Mouse (Mus musculus): ENCODE measurements around the gene Eps15. TPM values are rescaled to one million over a fixed set of nuclear protein-coding genes. Genes with fewer than 3 reads are reported as not detected.
A peak's percentile ranks its signal among the peaks of the same experiment; 100 is the strongest.

The Eps15 gene
- polyA plus RNA-seq, 1 experiment from 2014 or later = 35.7 TPM

- peak overlapping the region; percentile 96 for H3K4me3 ChIP-seq (ENCODE audit: low read depth, low read length)
- H3K4me2 ChIP-seq (ENCODE audit: low read depth, low read length) = peak overlapping the region; percentile 81
- peak overlapping the region; percentile 15 for H3K9ac ChIP-seq (ENCODE audit: low read depth, low read length)
- H3K27ac ChIP-seq (ENCODE audit: low read length) = peak overlapping the region; percentile 56
- H3K36me3 ChIP-seq (ENCODE audit: control insufficient read depth, insufficient read depth) = no peaks in the 10 kb centered on the region
- WGBS (ENCODE audit: insufficient replicate concordance) = 35% methylated on average over 1 of the region's 1 CpGs
- no peaks in the 10 kb centered on the region for H3K27me3 ChIP-seq (ENCODE audit: control insufficient read depth, insufficient read depth, low read depth, low read length)
- H3K9me3 ChIP-seq (replicated peaks; ENCODE audit: control insufficient read depth, low read length) = no peaks in the 10 kb centered on the region
- ATAC-seq (ENCODE audit: low read depth) = no peak
- peaks cover 21% of the 10 kb centered on the region for H3K4me1 ChIP-seq (ENCODE audit: control insufficient read depth, low read depth, low read length)
These were observed 1.9 kb downstream of the Eps15 start for GRCm38 (mm10) chr4:109281946-109282345.

- ATAC-seq (ENCODE audit: low read depth) = no peak
- Histone ChIP-seq H3K4me1 (ENCODE audit: control insufficient read depth, low read depth, low read length) (peaks cover 3% of the 10 kb centered on the region; the same call in 1 of the 2 replicates), H3K27me3 (ENCODE audit: control insufficient read depth, insufficient read depth, low read depth, low read length) (no peaks in the 10 kb centered on the region), H3K27ac (ENCODE audit: low read length) (no peak overlapping the region), H3K9ac (ENCODE audit: low read depth, low read length) (no peak overlapping the region), H3K4me2 (ENCODE audit: low read depth, low read length) (no peak overlapping the region), H3K9me3 (replicated peaks; ENCODE audit: control insufficient read depth, low read length) (no peaks in the 10 kb centered on the region), H3K36me3 (ENCODE audit: control insufficient read depth, insufficient read depth) (no peaks in the 10 kb centered on the region), H3K4me3 (ENCODE audit: low read depth, low read length) (no peak overlapping the region)
These were observed 14.6 kb downstream of the Eps15 start for GRCm38 (mm10) chr4:109294629-109295028.

- Histone ChIP-seq H3K4me2 (ENCODE audit: low read depth, low read length) (no peak overlapping the region), H3K4me1 (ENCODE audit: control insufficient read depth, low read depth, low read length) (peaks cover 3% of the 10 kb centered on the region; the same call in 1 of the 2 replicates), H3K36me3 (ENCODE audit: control insufficient read depth, insufficient read depth) (no peaks in the 10 kb centered on the region), H3K4me3 (ENCODE audit: low read depth, low read length) (no peak overlapping the region), H3K27ac (ENCODE audit: low read length) (no peak overlapping the region), H3K9me3 (replicated peaks; ENCODE audit: control insufficient read depth, low read length) (no peaks in the 10 kb centered on the region), H3K27me3 (ENCODE audit: control insufficient read depth, insufficient read depth, low read depth, low read length) (no peaks in the 10 kb centered on the region), H3K9ac (ENCODE audit: low read depth, low read length) (no peak overlapping the region)
- whole genome bisulfite sequencing (ENCODE audit: insufficient replicate concordance) = 52% methylated on average over 2 of the region's 2 CpGs
- no peak for ATAC-seq (ENCODE audit: low read depth)
These were observed 16.4 kb downstream of the Eps15 start for GRCm38 (mm10) chr4:109296510-109296909.

GRCm38 (mm10) chr4:109299136-109299535, 19.1 kb downstream of the Eps15 start:
- ATAC-seq (ENCODE audit: low read depth) = no peak
- no peaks in the 10 kb centered on the region for H3K36me3 ChIP-seq (ENCODE audit: control insufficient read depth, insufficient read depth)
- H3K9me3 ChIP-seq (replicated peaks; ENCODE audit: control insufficient read depth, low read length) = no peaks in the 10 kb centered on the region
- H3K27ac ChIP-seq (ENCODE audit: low read length) = no peak overlapping the region
- peaks cover 3% of the 10 kb centered on the region; the same call in 1 of the 2 replicates for H3K4me1 ChIP-seq (ENCODE audit: control insufficient read depth, low read depth, low read length)
- H3K9ac ChIP-seq (ENCODE audit: low read depth, low read length) = no peak overlapping the region
- no peak overlapping the region for H3K4me3 ChIP-seq (ENCODE audit: low read depth, low read length)
- no peak overlapping the region for H3K4me2 ChIP-seq (ENCODE audit: low read depth, low read length)
- no peaks in the 10 kb centered on the region for H3K27me3 ChIP-seq (ENCODE audit: control insufficient read depth, insufficient read depth, low read depth, low read length)

- Histone ChIP-seq H3K4me2 (ENCODE audit: low read depth, low read length) (no peak overlapping the region), H3K9ac (ENCODE audit: low read depth, low read length) (no peak overlapping the region), H3K36me3 (ENCODE audit: control insufficient read depth, insufficient read depth) (peaks cover 5% of the 10 kb centered on the region; the same call in 1 of the 2 replicates), H3K27ac (ENCODE audit: low read length) (no peak overlapping the region), H3K9me3 (replicated peaks; ENCODE audit: control insufficient read depth, low read length) (no peaks in the 10 kb centered on the region), H3K27me3 (ENCODE audit: control insufficient read depth, insufficient read depth, low read depth, low read length) (no peaks in the 10 kb centered on the region), H3K4me3 (ENCODE audit: low read depth, low read length) (no peak overlapping the region), H3K4me1 (ENCODE audit: control insufficient read depth, low read depth, low read length) (no peaks in the 10 kb centered on the region)
- no peak for ATAC-seq (ENCODE audit: low read depth)
These were observed 37.1 kb downstream of the Eps15 start for GRCm38 (mm10) chr4:109316941-109317894.

- Histone ChIP-seq H3K27me3 (ENCODE audit: control insufficient read depth, insufficient read depth, low read depth, low read length) (no peaks in the 10 kb centered on the region), H3K4me2 (ENCODE audit: low read depth, low read length) (no peak overlapping the region), H3K9ac (ENCODE audit: low read depth, low read length) (no peak overlapping the region), H3K9me3 (replicated peaks; ENCODE audit: control insufficient read depth, low read length) (no peaks in the 10 kb centered on the region), H3K27ac (ENCODE audit: low read length) (no peak overlapping the region), H3K4me3 (ENCODE audit: low read depth, low read length) (no peak overlapping the region), H3K4me1 (ENCODE audit: control insufficient read depth, low read depth, low read length) (no peaks in the 10 kb centered on the region), H3K36me3 (ENCODE audit: control insufficient read depth, insufficient read depth) (peaks cover 5% of the 10 kb centered on the region)
- 63% methylated on average over 4 of the region's 4 CpGs for WGBS (ENCODE audit: insufficient replicate concordance)
- ATAC-seq (ENCODE audit: low read depth) = no peak
These were observed 56.7 kb downstream of the Eps15 start for GRCm38 (mm10) chr4:109336796-109337195.

- WGBS (ENCODE audit: insufficient replicate concordance) = 72% methylated on average over 1 of the region's 1 CpGs
- no peak for ATAC-seq (ENCODE audit: low read depth)
- H3K4me2 ChIP-seq (ENCODE audit: low read depth, low read length) = no peak overlapping the region
- H3K27ac ChIP-seq (ENCODE audit: low read length) = no peak overlapping the region
- no peaks in the 10 kb centered on the region for H3K27me3 ChIP-seq (ENCODE audit: control insufficient read depth, insufficient read depth, low read depth, low read length)
- H3K4me1 ChIP-seq (ENCODE audit: control insufficient read depth, low read depth, low read length) = no peaks in the 10 kb centered on the region
- H3K9me3 ChIP-seq (replicated peaks; ENCODE audit: control insufficient read depth, low read length) = no peaks in the 10 kb centered on the region
- H3K4me3 ChIP-seq (ENCODE audit: low read depth, low read length) = no peak overlapping the region
- no peak overlapping the region for H3K9ac ChIP-seq (ENCODE audit: low read depth, low read length)
- H3K36me3 ChIP-seq (ENCODE audit: control insufficient read depth, insufficient read depth) = no peaks in the 10 kb centered on the region; the same call in 1 of the 2 replicates
These were observed 61.2 kb downstream of the Eps15 start for GRCm38 (mm10) chr4:109341222-109341621.

- no peaks in the 10 kb centered on the region for H3K27me3 ChIP-seq (ENCODE audit: control insufficient read depth, insufficient read depth, low read depth, low read length)
- ATAC-seq (ENCODE audit: low read depth) = no peak
- H3K4me3 ChIP-seq (ENCODE audit: low read depth, low read length) = no peak overlapping the region
- H3K9ac ChIP-seq (ENCODE audit: low read depth, low read length) = no peak overlapping the region
- H3K4me1 ChIP-seq (ENCODE audit: control insufficient read depth, low read depth, low read length) = no peaks in the 10 kb centered on the region
- 59% methylated on average over 4 of the region's 4 CpGs for WGBS (ENCODE audit: insufficient replicate concordance)
- no peaks in the 10 kb centered on the region for H3K36me3 ChIP-seq (ENCODE audit: control insufficient read depth, insufficient read depth)
- H3K4me2 ChIP-seq (ENCODE audit: low read depth, low read length) = no peak overlapping the region
- H3K9me3 ChIP-seq (replicated peaks; ENCODE audit: control insufficient read depth, low read length) = no peaks in the 10 kb centered on the region
- no peak overlapping the region for H3K27ac ChIP-seq (ENCODE audit: low read length)
These were observed 62.9 kb downstream of the Eps15 start for GRCm38 (mm10) chr4:109342783-109343485.

GRCm38 (mm10) chr4:109343909-109344308, 63.8 kb downstream of the Eps15 start:
- H3K27ac ChIP-seq (ENCODE audit: low read length) = no peak overlapping the region
- H3K36me3 ChIP-seq (ENCODE audit: control insufficient read depth, insufficient read depth) = no peaks in the 10 kb centered on the region
- no peaks in the 10 kb centered on the region for H3K27me3 ChIP-seq (ENCODE audit: control insufficient read depth, insufficient read depth, low read depth, low read length)
- no peak overlapping the region for H3K9ac ChIP-seq (ENCODE audit: low read depth, low read length)
- no peaks in the 10 kb centered on the region for H3K9me3 ChIP-seq (replicated peaks; ENCODE audit: control insufficient read depth, low read length)
- no peak for ATAC-seq (ENCODE audit: low read depth)
- no peaks in the 10 kb centered on the region for H3K4me1 ChIP-seq (ENCODE audit: control insufficient read depth, low read depth, low read length)
- H3K4me3 ChIP-seq (ENCODE audit: low read depth, low read length) = no peak overlapping the region
- no peak overlapping the region for H3K4me2 ChIP-seq (ENCODE audit: low read depth, low read length)
- WGBS (ENCODE audit: insufficient replicate concordance) = 83% methylated on average over 5 of the region's 5 CpGs

Data from liver, embryonic 16.5 days (tissue).